Mouse (Mus musculus): Measurements from ENCODE around the gene Asic1. TPM values are rescaled to one million over a fixed set of nuclear protein-coding genes. Genes with fewer than 3 reads are reported as not detected.

The Asic1 gene
- polyA plus RNA-seq, 1 experiment from 2014 or later: 76.0 TPM

Other genes with a start within 250 kb of the Asic1 start
- 14.5 and 18.3 TPM in 2 replicates for gene Nckap5l, start 212.6 kb upstream of the Asic1 start, polyA plus RNA-seq (2015; fragmentation: Nextera tagmentation; extraction: Ambion mirVana)
- 19.6 and 21.4 TPM in 2 replicates for gene Bcdin3d, start 195.6 kb upstream of the Asic1 start, polyA plus RNA-seq (2015; fragmentation: Nextera tagmentation; extraction: Ambion mirVana)
- 22.2 and 23.8 TPM in 2 replicates for gene Faim2, start 142.2 kb upstream of the Asic1 start, polyA plus RNA-seq (2015; fragmentation: Nextera tagmentation; extraction: Ambion mirVana)
- gene Aqp2, start 91.3 kb upstream of the Asic1 start, polyA plus RNA-seq (2015; fragmentation: Nextera tagmentation; extraction: Ambion mirVana): not detected in 2 replicates
- 1.9 and 2.3 TPM in 2 replicates for gene Aqp5, start 79.6 kb upstream of the Asic1 start, polyA plus RNA-seq (2015; fragmentation: Nextera tagmentation; extraction: Ambion mirVana)
- 3.5 and 3.6 TPM in 2 replicates for gene Aqp6, start 69.0 kb upstream of the Asic1 start, polyA plus RNA-seq (2015; fragmentation: Nextera tagmentation; extraction: Ambion mirVana)
- gene Racgap1, start 18.7 kb upstream of the Asic1 start, polyA plus RNA-seq (2015; fragmentation: Nextera tagmentation; extraction: Ambion mirVana): 130 and 133 TPM in 2 replicates
- gene Smarcd1, start 31.8 kb downstream of the Asic1 start, polyA plus RNA-seq (2015; fragmentation: Nextera tagmentation; extraction: Ambion mirVana): 117 and 134 TPM in 2 replicates
- gene Gm17349, start 35.1 kb downstream of the Asic1 start, polyA plus RNA-seq (2015; fragmentation: Nextera tagmentation; extraction: Ambion mirVana): not detected in 2 replicates
- gene Gpd1, start 47.1 kb downstream of the Asic1 start, polyA plus RNA-seq (2015; fragmentation: Nextera tagmentation; extraction: Ambion mirVana): 1.6 and 1.8 TPM in 2 replicates
- gene Cox14, start 55.2 kb downstream of the Asic1 start, polyA plus RNA-seq (2015; fragmentation: Nextera tagmentation; extraction: Ambion mirVana): 170 and 181 TPM in 2 replicates
- gene Cers5, start 102.5 kb downstream of the Asic1 start, polyA plus RNA-seq (2015; fragmentation: Nextera tagmentation; extraction: Ambion mirVana): 77.2 and 77.6 TPM in 2 replicates
- gene Lima1, start 205.1 kb downstream of the Asic1 start, polyA plus RNA-seq (2015; fragmentation: Nextera tagmentation; extraction: Ambion mirVana): 28.4 and 35.5 TPM in 2 replicates